Mouse (Mus musculus) cortical plate, adult 2 months (tissue): Measurements from ENCODE around the gene Fzd2. TPM values are rescaled to one million over a fixed set of nuclear protein-coding genes. Genes with fewer than 3 reads are reported as not detected.

ENCODE experiments used
- H3K27ac ChIP-seq: fragments of 200-500 bp; 2 replicates; pipeline ENCODE4 v1.5.1; 2012; ENCODE audit warnings: low read length, control low read depth, inconsistent platforms; ENCODE audit not compliant: insufficient read depth
- H3K4me1 ChIP-seq: fragments of 200-500 bp; 2 replicates; pipeline ENCODE4 v1.6.1; 2011; ENCODE audit warnings: low read length; ENCODE audit not compliant: control insufficient read depth, insufficient read depth
- H3K4me3 ChIP-seq: fragments of 200-500 bp; 2 replicates; pipeline ENCODE4 v1.5.1; 2011; ENCODE audit warnings: mild to moderate bottlenecking, low read length, control low read depth; ENCODE audit not compliant: insufficient read depth
- CTCF ChIP-seq: fragments of 200-500 bp; IDR thresholded peaks from 2 replicates; pipeline ENCODE4 v1.5.1; 2011; ENCODE audit warnings: mild to moderate bottlenecking, control low read depth, low read length; ENCODE audit not compliant: insufficient read depth; ENCODE audit errors: extremely low read depth
- POLR2A ChIP-seq: fragments of 200-500 bp; IDR thresholded peaks from 2 replicates; pipeline ENCODE4 v1.6.1; 2011; ENCODE audit warnings: mild to moderate bottlenecking, low read length, control low read depth; ENCODE audit not compliant: insufficient read depth; ENCODE audit errors: extremely low read depth
- polyA plus RNA-seq: library from polyadenylated mRNA; depleted of rRNA; stranded (reverse); fragments of >200 nt; gene quantifications from 2 replicates; pipeline ENCODE4 v1.2.3, GENCODE M21; 2012

Gene Fzd2
- polyA plus RNA-seq, 1 experiment = 11.8 TPM

DNA sequence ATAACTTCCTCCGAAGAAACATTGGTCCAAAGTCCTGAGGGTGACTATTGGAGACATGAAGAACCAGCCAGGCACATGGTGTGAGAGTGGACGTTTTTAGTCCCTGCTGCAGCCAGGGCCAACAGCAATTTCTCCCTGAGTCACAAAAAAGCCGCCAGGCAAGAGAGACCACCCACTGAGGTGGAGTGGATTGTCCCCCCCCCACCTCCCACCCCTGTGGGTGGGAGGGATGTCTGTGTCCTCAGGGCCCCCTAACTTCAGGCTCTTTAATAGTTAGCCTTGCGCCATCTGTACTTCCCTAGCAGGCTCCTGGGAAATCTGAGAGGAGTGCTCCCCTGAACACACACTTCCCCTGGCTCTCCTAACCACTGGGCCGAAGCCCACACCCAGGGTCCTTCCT lies 27.0 kb downstream of the Fzd2 start:
- H3K4me1 ChIP-seq = no peaks in the 10 kb centered on the region
- TF ChIP-seq POLR2A (no peak), CTCF (no peak)

GRCm38 (mm10) chr11:102632725-102633124 lies 28.5 kb downstream of the Fzd2 start:
- H3K4me1 ChIP-seq = no peaks in the 10 kb centered on the region
- H3K27ac ChIP-seq = no peak overlapping the region
- no peak overlapping the region for H3K4me3 ChIP-seq
- TF ChIP-seq CTCF (no peak), POLR2A (no peak)

More for the DNA sequence above, 27.0 kb downstream of the Fzd2 start:
- no peak overlapping the region for H3K27ac ChIP-seq
- H3K4me3 ChIP-seq = no peak overlapping the region

DNA sequence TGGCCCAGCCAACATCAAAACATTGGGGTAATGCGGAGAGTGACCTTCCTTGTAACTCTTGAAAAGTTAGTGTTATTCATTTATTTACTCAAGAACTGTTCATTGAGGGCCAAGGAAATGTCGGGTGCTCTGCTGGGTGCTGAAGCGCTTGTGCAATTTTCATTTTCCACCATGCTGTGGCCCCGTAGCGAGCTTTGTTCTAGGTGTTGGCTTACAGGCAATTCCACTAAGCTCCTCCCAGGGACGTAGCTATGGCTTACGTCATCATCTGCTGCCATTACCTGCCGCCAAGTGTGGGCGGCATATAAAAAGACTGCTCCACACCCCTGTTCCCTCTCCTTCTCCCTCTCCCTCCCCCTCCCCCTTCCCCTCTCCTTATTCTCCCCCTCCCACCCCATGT lies 29.2 kb downstream of the Fzd2 start:
- H3K4me3 ChIP-seq = no peak overlapping the region
- H3K27ac ChIP-seq = no peak overlapping the region
- TF ChIP-seq POLR2A = no peak
- TF ChIP-seq CTCF = no peak

DNA sequence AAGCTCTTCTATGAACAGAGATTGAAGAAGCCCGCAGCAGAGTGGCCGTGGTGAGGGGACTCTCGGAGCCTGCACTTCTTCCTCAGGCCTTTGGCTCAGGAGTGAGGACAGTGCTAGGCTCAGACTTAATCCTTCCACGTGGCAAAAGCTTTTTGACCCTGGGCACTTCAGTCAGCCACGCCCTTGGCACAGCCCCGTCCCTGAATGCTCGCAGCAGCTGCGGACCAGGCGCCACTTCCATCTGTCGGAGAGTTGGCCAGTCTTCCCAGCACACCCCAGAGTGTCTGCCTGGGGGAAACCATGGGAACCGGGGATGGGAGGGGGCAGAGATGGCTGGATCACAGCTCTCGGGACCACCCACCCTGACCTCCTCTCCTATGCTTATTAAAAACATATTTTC lies 32.7 kb downstream of the Fzd2 start:
- H3K4me3 ChIP-seq = no peak overlapping the region
- no peaks in the 10 kb centered on the region for H3K4me1 ChIP-seq
- TF ChIP-seq CTCF (no peak), POLR2A (no peak)
- no peak overlapping the region for H3K27ac ChIP-seq

More for the DNA sequence above, 29.2 kb downstream of the Fzd2 start:
- no peaks in the 10 kb centered on the region for H3K4me1 ChIP-seq

DNA sequence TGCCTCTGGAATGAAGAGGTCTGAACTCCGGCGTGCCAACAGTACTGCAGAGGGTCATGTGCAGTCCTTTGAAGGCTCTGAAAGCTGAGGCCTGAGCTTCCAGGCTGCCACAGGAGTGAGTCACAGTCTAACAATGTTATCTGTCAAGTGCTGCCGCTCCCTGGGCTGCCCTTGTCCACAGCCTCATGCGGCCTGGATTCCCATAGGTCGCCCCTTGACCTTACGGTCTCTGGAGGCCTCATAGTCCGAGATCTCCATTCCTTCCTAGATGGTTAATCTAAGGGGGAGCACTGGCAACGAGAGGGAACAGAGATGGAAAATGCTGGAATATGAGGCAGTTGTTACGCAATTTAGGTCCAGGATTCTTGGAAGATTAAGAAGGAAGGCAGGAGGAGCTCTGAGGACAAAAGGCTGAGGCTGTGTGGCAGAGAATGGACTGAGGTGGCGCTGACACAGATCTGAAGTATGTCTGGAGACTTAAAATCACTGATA lies 39.7 kb downstream of the Fzd2 start:
- no peak overlapping the region for H3K27ac ChIP-seq
- H3K4me1 ChIP-seq = no peaks in the 10 kb centered on the region
- H3K4me3 ChIP-seq = no peak overlapping the region
- TF ChIP-seq POLR2A = no peak
- no peak for TF ChIP-seq CTCF

DNA sequence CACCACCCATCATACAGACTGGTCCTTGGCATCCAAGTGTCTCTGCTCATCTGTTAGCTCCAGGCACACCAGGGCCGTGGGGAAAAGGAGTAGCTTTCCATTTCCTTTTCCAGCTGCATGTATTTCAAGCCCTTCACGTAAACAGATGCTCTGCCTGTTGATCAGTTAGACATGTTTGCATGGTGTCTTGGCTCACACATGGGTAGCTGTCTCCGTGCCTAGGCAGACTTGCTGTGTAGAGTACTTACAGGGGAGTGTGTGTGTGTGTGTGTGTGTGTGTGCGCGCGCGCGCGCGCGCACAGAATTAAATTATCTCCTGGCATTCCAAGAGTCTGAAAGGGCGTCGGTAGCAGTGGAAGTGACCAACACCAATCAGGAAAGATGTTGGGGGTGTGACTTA lies 42.0 kb downstream of the Fzd2 start:
- Histone ChIP-seq H3K4me1 (no peaks in the 10 kb centered on the region), H3K27ac (no peak overlapping the region), H3K4me3 (no peak overlapping the region)
- TF ChIP-seq CTCF (no peak), POLR2A (no peak)

- H3K4me1 ChIP-seq = no peaks in the 10 kb centered on the region
- no peak overlapping the region for H3K4me3 ChIP-seq
- TF ChIP-seq CTCF (no peak), POLR2A (no peak)
- H3K27ac ChIP-seq = no peak overlapping the region
Measured at GRCm38 (mm10) chr11:102647885-102648284, 43.7 kb downstream of the Fzd2 start.

- Histone ChIP-seq H3K4me3 (no peak overlapping the region), H3K4me1 (peaks cover 2% of the 10 kb centered on the region; the same call in 1 of the 2 replicates), H3K27ac (no peak overlapping the region)
- TF ChIP-seq CTCF = peak; percentile 85
- TF ChIP-seq POLR2A = no peak
Measured at GRCm38 (mm10) chr11:102651381-102651780, 47.2 kb downstream of the Fzd2 start.

DNA sequence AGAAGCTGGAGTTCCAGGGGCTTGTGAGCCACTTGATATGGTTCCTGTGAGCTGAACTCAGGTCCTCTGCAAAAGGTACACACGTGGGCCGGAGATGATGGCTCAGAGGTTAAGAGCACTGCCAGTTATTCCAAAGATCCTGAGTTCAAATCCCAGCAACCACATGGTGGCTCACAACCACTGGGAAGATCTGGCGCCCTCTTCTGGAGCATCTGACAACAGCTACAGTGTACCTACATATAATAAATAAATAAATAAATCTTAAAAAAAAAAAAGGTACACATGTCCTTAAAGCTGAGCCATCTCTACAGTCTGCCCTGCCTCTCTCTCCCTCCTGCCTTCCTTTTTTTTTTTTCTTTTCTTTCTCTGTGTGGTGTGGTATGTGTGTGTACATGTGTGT lies 48.6 kb downstream of the Fzd2 start:
- Histone ChIP-seq H3K4me3 (no peak overlapping the region), H3K27ac (no peak overlapping the region), H3K4me1 (peaks cover 3% of the 10 kb centered on the region; the same call in 1 of the 2 replicates)
- TF ChIP-seq POLR2A (no peak), CTCF (no peak)

DNA sequence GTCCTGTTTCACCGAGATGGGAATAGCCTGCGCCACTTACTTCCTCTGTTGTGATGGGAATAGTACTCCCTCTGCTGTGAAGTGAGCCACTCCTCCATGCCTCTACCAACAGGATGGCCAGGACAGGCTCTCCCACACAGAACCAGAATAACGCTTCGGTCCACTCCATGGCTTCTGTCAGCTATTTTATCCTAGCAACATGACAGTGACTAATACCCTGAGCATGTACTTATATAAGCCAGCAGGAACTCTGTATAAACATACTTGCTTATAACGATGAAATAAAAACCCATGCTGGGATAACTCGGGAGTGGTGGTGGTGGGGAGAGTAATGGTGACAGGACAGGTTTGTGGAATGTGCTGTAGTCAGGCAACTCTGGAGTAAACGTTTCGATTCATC lies 51.7 kb downstream of the Fzd2 start:
- TF ChIP-seq POLR2A = no peak
- TF ChIP-seq CTCF = no peak
- H3K4me1 ChIP-seq = peaks cover 3% of the 10 kb centered on the region; the same call in 1 of the 2 replicates
- no peak overlapping the region for H3K27ac ChIP-seq
- no peak overlapping the region for H3K4me3 ChIP-seq
